Mouse (Mus musculus) testis, adult 2 months (tissue): Measurements from ENCODE around the gene Uvrag. TPM values are rescaled to one million over a fixed set of nuclear protein-coding genes. Genes with fewer than 3 reads are reported as not detected.

ENCODE experiments used
- H3K27ac ChIP-seq: fragments of 200-500 bp; 2 replicates; pipeline ENCODE4 v1.5.1; 2012; ENCODE audit warnings: low read depth, low read length; ENCODE audit not compliant: control insufficient read depth, insufficient read depth
- H3K27me3 ChIP-seq: fragments of 200-500 bp; 2 replicates; pipeline ENCODE4 v1.6.1; 2012; ENCODE audit warnings: mild to moderate bottlenecking, low read length, moderate library complexity; ENCODE audit not compliant: control insufficient read depth, insufficient read depth
- H3K36me3 ChIP-seq: fragments of 200-500 bp; 2 replicates; pipeline ENCODE4 v1.6.1; 2012; ENCODE audit warnings: mild to moderate bottlenecking, low read length; ENCODE audit not compliant: control insufficient read depth, insufficient read depth
- H3K4me1 ChIP-seq: fragments of 200-500 bp; 2 replicates; pipeline ENCODE4 v1.6.1; 2012; ENCODE audit warnings: low read length; ENCODE audit not compliant: control insufficient read depth, insufficient read depth
- H3K4me3 ChIP-seq: fragments of 200-500 bp; 2 replicates; pipeline ENCODE4 v1.5.1; 2012; ENCODE audit warnings: low read depth, mild to moderate bottlenecking, low read length, moderate library complexity, mixed read lengths; ENCODE audit not compliant: control insufficient read depth
- CTCF ChIP-seq: fragments of 200-500 bp; IDR thresholded peaks from 2 replicates; pipeline ENCODE4 v1.5.1; 2012; ENCODE audit warnings: low read depth, mild to moderate bottlenecking, inconsistent platforms, low read length, moderate library complexity; ENCODE audit not compliant: control insufficient read depth, insufficient read depth, insufficient replicate concordance
- POLR2A ChIP-seq: fragments of 200-500 bp; IDR thresholded peaks from 2 replicates; pipeline ENCODE4 v1.6.1; 2012; ENCODE audit warnings: low read depth, mild to moderate bottlenecking, inconsistent platforms, low read length, moderate library complexity; ENCODE audit not compliant: control insufficient read depth
- polyA plus RNA-seq: library from polyadenylated mRNA; depleted of rRNA; stranded (reverse); fragments of >200 nt; gene quantifications from 2 replicates; pipeline ENCODE4 v1.2.3, GENCODE M21; 2012

The Uvrag gene
- polyA plus RNA-seq, 1 experiment, result 2.6 TPM

DNA sequence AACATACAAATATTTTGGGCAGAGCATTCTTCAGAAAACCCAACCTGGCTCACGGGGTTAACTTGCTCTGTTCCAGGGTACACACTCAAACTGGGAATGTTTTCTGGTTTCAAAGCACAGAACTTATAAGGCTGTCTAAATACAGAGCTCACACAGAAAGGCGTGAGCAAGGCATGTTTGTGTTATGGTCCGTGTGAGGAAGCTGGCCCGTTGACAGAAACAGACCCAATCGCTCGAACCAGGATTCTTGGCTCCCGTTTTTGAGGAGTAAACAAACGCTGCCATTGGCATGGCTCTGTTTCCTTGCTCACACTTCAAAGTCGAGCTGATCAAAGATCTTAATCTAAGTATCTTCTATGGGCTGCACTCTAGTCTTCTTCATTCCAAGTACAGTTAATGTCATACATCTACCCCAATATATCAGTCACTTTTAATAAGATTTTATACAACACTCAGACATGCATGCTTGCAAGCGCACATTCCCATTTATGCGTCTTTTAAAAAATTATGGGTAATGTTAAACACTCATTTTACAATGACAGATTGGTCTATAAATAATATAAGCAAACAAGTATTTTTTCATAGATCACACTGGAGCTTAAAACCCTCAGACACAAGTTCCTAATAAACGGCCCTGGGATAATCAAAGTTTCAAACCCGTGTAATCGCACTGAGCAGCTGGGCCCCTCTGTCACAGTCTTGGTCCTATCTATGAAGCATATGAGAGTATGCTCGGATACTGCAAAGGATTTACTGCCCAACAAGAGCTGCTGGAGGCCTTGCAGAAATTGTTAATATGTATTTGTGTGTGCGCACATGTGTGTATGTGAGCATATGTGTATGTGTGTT is 133.2 kb downstream of the Uvrag start:
- H3K36me3 ChIP-seq, result no peaks in the 10 kb centered on the region
- no peaks in the 10 kb centered on the region for H3K27me3 ChIP-seq
- no peak overlapping the region for H3K4me3 ChIP-seq
- H3K4me1 ChIP-seq, result no peaks in the 10 kb centered on the region
- TF ChIP-seq CTCF, result no peak
- no peak for TF ChIP-seq POLR2A
- H3K27ac ChIP-seq, result no peak overlapping the region

- Histone ChIP-seq H3K4me1 (no peaks in the 10 kb centered on the region), H3K27ac (no peak overlapping the region), H3K36me3 (no peaks in the 10 kb centered on the region), H3K4me3 (no peak overlapping the region), H3K27me3 (no peaks in the 10 kb centered on the region)
- TF ChIP-seq CTCF (no peak), POLR2A (no peak)
Measured at GRCm38 (mm10) chr7:99003231-99003630, 137.7 kb downstream of the Uvrag start.

DNA sequence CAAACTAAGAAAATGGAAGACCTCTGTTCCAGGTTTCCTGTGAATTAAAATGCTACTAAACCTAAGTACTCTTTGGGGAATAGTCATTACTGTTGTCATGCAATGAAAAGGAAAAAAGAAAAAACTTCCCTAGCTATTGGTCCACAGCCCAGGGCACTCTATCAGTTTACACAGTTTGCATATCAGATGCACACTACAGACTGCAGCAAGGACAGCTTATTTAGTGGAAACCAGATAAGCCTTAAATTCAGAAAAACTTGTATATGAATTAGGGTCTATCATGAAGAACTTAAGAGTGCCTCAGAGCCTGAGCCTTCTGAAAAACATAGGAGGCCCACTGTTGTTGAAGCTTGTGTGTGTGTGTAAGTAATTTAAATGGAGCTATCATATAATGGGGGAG is 142.2 kb downstream of the Uvrag start:
- no peaks in the 10 kb centered on the region for H3K27me3 ChIP-seq
- H3K27ac ChIP-seq, result no peak overlapping the region
- no peak overlapping the region for H3K4me3 ChIP-seq
- no peak for TF ChIP-seq CTCF
- TF ChIP-seq POLR2A, result no peak
- no peaks in the 10 kb centered on the region for H3K4me1 ChIP-seq
- no peaks in the 10 kb centered on the region for H3K36me3 ChIP-seq

- H3K27me3 ChIP-seq, result no peaks in the 10 kb centered on the region
- no peak overlapping the region for H3K27ac ChIP-seq
- H3K36me3 ChIP-seq, result no peaks in the 10 kb centered on the region
- H3K4me3 ChIP-seq, result no peak overlapping the region
- no peak for TF ChIP-seq CTCF
- TF ChIP-seq POLR2A, result no peak
- no peaks in the 10 kb centered on the region for H3K4me1 ChIP-seq
Measured at GRCm38 (mm10) chr7:98997760-98998159, 143.2 kb downstream of the Uvrag start.

DNA sequence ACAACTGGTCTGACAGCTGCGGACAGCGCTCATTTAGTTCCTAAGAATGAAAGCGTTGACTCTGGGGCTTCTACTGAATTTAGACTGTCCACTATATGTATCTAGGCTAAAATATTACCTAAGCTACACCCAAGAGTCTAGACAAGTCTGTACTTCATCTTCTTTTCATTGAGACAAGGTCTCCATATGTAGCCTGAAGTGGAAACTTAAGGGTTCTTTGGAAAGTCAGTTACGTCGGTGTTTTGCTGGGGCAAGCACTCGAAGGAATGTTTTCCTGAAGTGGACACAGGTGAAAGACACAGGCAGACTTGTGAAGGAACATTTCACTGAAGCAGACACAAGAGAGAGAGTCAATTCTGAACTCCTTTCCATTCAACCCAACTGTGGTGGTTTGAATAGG is 144.2 kb downstream of the Uvrag start:
- Histone ChIP-seq H3K27me3 (no peaks in the 10 kb centered on the region), H3K36me3 (no peaks in the 10 kb centered on the region), H3K4me3 (no peak overlapping the region), H3K27ac (no peak overlapping the region), H3K4me1 (no peaks in the 10 kb centered on the region)
- TF ChIP-seq POLR2A (no peak), CTCF (no peak)

GRCm38 (mm10) chr7:98995126-98995727 is 145.7 kb downstream of the Uvrag start:
- H3K27ac ChIP-seq, result no peak overlapping the region
- no peaks in the 10 kb centered on the region for H3K36me3 ChIP-seq
- H3K27me3 ChIP-seq, result no peaks in the 10 kb centered on the region
- no peak for TF ChIP-seq CTCF
- no peak for TF ChIP-seq POLR2A
- H3K4me3 ChIP-seq, result no peak overlapping the region
- no peaks in the 10 kb centered on the region for H3K4me1 ChIP-seq

- no peak for TF ChIP-seq CTCF
- no peak for TF ChIP-seq POLR2A
- Histone ChIP-seq H3K4me3 (no peak overlapping the region), H3K4me1 (no peaks in the 10 kb centered on the region), H3K36me3 (no peaks in the 10 kb centered on the region), H3K27me3 (no peaks in the 10 kb centered on the region), H3K27ac (no peak overlapping the region)
Measured at GRCm38 (mm10) chr7:98994137-98994536, 146.8 kb downstream of the Uvrag start.
